Mouse (Mus musculus): Measurements from ENCODE around the gene Prrx2. TPM values are rescaled to one million over a fixed set of nuclear protein-coding genes. Genes with fewer than 3 reads are reported as not detected.

Gene Prrx2
- polyA plus RNA-seq, 1 experiment from 2014 or later = 24.4 TPM

DNA sequence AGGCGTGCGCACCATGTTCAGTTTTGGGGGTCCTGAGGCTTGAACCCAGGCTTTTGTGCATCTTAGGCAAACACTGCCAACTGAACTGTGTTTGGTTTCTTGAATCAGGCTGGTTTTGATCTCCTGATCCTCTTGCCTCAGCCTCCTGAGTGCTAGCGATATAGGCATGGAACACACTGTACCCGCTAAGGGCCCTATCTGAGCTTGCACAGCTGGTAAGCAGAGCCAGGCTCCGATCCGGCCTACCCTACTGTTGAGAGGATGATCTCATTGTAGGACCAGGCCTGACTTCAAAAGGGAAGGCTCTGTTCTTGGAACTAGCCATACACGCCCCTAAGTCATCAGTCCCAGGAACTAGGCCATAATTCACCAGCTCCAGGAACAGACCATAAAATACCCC, 24.2 kb upstream of the Prrx2 start:
- 93% methylated on average over 7 of the region's 7 CpGs for WGBS
- H3K4me2 ChIP-seq = no peak overlapping the region
- no peak overlapping the region for H3K4me3 ChIP-seq (ENCODE audit: low read depth, low read length)
- peaks cover 11% of the 10 kb centered on the region for H3K4me1 ChIP-seq (ENCODE audit: control insufficient read depth, insufficient read depth, low read length)
- H3K27me3 ChIP-seq (ENCODE audit: control insufficient read depth, insufficient read depth, low read length) = no peaks in the 10 kb centered on the region
- peaks cover 4% of the 10 kb centered on the region for H3K36me3 ChIP-seq (ENCODE audit: control insufficient read depth, insufficient read depth, low read length)
- H3K9ac ChIP-seq (ENCODE audit: low read length) = no peak overlapping the region
- H3K9me3 ChIP-seq (ENCODE audit: control insufficient read depth, low read length) = no peaks in the 10 kb centered on the region
- DNase-seq (ENCODE audit: low spot score, missing footprints) (no peak), ATAC-seq (ENCODE audit: low FRiP score) (no peak)
- no peak overlapping the region for H3K27ac ChIP-seq (ENCODE audit: low read depth, low read length)

DNA sequence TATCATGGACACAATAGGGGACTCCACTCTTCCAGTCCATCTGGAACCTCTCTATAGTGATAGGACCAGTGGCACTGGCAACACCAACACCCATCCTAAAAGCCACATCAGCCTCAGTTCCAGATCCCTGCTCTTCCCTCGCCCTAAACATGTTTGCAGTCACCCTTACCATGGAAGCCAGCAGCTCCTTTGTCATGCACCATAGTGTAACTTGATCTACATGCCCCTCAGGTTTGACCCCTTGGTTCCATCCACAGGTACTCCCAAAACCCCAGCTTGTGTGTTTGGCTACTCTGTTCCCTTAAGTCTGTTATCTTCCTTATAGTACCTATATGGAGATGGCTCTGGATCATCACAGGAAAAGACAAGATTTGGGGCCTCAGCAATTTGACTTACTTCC, 18.4 kb upstream of the Prrx2 start:
- ATAC-seq (ENCODE audit: low FRiP score) = no peak
- Histone ChIP-seq H3K9ac (ENCODE audit: low read length) (no peak overlapping the region), H3K4me1 (ENCODE audit: control insufficient read depth, insufficient read depth, low read length) (no peaks in the 10 kb centered on the region), H3K4me3 (ENCODE audit: low read depth, low read length) (no peak overlapping the region), H3K36me3 (ENCODE audit: control insufficient read depth, insufficient read depth, low read length) (peaks cover 27% of the 10 kb centered on the region), H3K4me2 (no peak overlapping the region), H3K9me3 (ENCODE audit: control insufficient read depth, low read length) (peaks cover 3% of the 10 kb centered on the region; the same call in 1 of the 2 replicates), H3K27me3 (ENCODE audit: control insufficient read depth, insufficient read depth, low read length) (no peaks in the 10 kb centered on the region), H3K27ac (ENCODE audit: low read depth, low read length) (no peak overlapping the region)
- WGBS = 100% methylated on average over 1 of the region's 1 CpGs
- no peak for DNase-seq (ENCODE audit: low spot score, missing footprints)

DNA sequence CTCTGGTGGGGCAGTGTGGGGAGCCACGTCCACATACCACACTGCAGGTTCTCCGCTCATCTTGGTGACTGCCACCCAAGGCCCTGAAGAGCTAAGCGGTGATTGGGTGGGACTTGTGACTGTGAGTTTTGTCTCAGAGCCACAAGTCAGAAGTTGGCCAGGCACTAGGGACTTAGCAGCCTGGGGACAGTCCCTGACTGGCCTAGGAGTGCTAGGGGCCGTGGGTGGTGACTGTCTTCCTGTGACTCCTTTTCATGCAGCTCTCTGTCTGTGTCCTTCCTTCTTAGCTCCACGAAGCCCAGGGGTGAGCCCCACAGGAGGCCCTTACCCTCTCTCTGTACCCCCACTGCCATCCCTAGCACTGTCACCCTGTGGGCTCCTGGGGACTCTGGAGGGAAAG, 14.9 kb upstream of the Prrx2 start:
- Histone ChIP-seq H3K9me3 (ENCODE audit: control insufficient read depth, low read length) (peaks cover 3% of the 10 kb centered on the region; the same call in 1 of the 2 replicates), H3K36me3 (ENCODE audit: control insufficient read depth, insufficient read depth, low read length) (peaks cover 46% of the 10 kb centered on the region), H3K27ac (ENCODE audit: low read depth, low read length) (no peak overlapping the region), H3K9ac (ENCODE audit: low read length) (no peak overlapping the region), H3K4me3 (ENCODE audit: low read depth, low read length) (no peak overlapping the region), H3K4me1 (ENCODE audit: control insufficient read depth, insufficient read depth, low read length) (no peaks in the 10 kb centered on the region), H3K4me2 (no peak overlapping the region), H3K27me3 (ENCODE audit: control insufficient read depth, insufficient read depth, low read length) (no peaks in the 10 kb centered on the region)
- DNase-seq (ENCODE audit: low spot score, missing footprints) (no peak), ATAC-seq (ENCODE audit: low FRiP score) (no peak)
- WGBS = 96% methylated on average over 5 of the region's 5 CpGs

DNA sequence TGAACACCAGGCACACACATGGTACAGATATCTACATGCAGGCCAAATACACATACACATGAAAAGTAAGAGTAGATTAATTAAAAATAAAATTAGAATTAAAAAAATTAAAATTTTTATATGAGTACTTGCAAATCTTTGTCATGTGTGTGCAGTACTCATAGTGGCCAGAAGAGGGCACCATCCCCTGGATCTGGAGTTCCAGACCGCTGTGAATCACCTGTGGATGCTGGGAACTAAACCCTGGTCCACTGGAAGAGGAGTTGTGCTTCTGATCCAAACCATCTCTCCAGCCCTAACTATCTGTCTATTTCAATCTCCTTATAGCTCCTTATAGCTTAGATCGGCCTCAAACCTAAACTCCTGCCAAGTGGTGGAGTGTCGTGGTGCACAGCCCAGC, 13.7 kb upstream of the Prrx2 start:
- ATAC-seq (ENCODE audit: low FRiP score) (no peak), DNase-seq (ENCODE audit: low spot score, missing footprints) (no peak)
- Histone ChIP-seq H3K4me1 (ENCODE audit: control insufficient read depth, insufficient read depth, low read length) (no peaks in the 10 kb centered on the region), H3K27me3 (ENCODE audit: control insufficient read depth, insufficient read depth, low read length) (no peaks in the 10 kb centered on the region), H3K4me2 (no peak overlapping the region), H3K36me3 (ENCODE audit: control insufficient read depth, insufficient read depth, low read length) (peaks cover 46% of the 10 kb centered on the region), H3K9me3 (ENCODE audit: control insufficient read depth, low read length) (peaks cover 3% of the 10 kb centered on the region; the same call in 1 of the 2 replicates), H3K4me3 (ENCODE audit: low read depth, low read length) (no peak overlapping the region), H3K9ac (ENCODE audit: low read length) (no peak overlapping the region), H3K27ac (ENCODE audit: low read depth, low read length) (no peak overlapping the region)
- WGBS = 96% methylated on average over 3 of the region's 3 CpGs

DNA sequence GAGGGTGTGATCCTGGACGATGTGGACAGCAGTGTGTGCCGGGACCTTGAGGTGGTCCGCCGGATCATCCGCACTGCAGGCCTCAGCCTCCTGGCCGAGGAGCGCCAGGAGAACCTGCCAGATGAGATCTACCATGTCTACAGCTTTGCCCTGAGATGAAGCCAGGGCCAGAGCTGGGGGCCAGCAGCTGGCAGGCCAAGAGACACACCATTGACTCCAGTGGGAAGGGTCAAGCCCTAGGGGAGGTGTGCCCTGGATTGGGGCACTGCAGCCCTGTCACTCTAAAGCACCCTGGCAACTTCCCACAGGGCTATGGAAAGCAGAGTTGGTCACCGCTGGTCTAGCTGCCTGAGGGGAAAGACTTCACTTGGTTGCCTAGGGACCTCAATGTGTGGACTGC, 12.3 kb upstream of the Prrx2 start:
- WGBS = 97% methylated on average over 8 of the region's 8 CpGs
- ATAC-seq (ENCODE audit: low FRiP score) (no peak), DNase-seq (ENCODE audit: low spot score, missing footprints) (no peak)
- Histone ChIP-seq H3K36me3 (ENCODE audit: control insufficient read depth, insufficient read depth, low read length) (peaks cover 46% of the 10 kb centered on the region), H3K4me1 (ENCODE audit: control insufficient read depth, insufficient read depth, low read length) (peaks cover 9% of the 10 kb centered on the region), H3K27ac (ENCODE audit: low read depth, low read length) (no peak overlapping the region), H3K4me3 (ENCODE audit: low read depth, low read length) (no peak overlapping the region), H3K27me3 (ENCODE audit: control insufficient read depth, insufficient read depth, low read length) (no peaks in the 10 kb centered on the region), H3K9ac (ENCODE audit: low read length) (no peak overlapping the region), H3K4me2 (no peak overlapping the region), H3K9me3 (ENCODE audit: control insufficient read depth, low read length) (peaks cover 3% of the 10 kb centered on the region; the same call in 1 of the 2 replicates)

DNA sequence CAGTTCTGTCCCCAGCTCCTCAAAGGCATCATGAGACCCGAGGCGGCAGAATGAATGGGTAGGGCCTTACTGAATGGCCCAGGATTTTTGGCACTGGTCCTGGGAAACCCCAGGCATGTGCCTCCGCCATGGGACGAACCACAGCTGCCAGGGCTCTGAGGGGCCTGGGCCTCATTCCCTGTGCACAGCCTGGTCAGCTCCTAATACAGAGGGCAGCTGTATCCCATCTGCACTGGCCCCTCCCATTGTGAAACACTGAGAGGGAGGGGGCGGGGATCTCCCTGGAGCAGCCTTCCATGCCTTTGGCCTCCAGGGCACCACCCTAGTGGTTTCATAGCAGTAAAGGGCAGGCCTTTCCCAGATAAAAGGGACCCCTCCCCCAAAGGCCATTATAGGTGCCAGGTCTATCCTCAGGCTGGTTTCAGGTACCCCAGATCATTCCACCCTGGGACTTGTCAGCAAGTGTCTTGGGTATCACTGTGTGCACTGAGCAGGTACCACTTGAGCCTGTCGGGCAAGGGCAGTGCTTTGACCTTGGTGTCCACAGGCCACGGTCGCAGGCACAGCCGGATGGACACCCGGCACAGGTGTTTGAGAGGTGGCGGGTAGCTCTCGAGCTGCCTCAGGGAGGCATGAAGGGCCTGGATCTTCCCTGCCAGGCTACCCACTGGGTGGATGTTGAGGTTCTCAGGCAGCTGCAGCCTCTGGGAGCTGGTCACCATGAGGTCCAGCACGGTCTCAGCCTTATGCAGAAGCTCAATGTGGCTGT, 11.2 kb upstream of the Prrx2 start:
- no peak for ATAC-seq (ENCODE audit: low FRiP score)
- Histone ChIP-seq H3K36me3 (ENCODE audit: control insufficient read depth, insufficient read depth, low read length) (peaks cover 46% of the 10 kb centered on the region), H3K27ac (ENCODE audit: low read depth, low read length) (no peak overlapping the region), H3K4me3 (ENCODE audit: low read depth, low read length) (no peak overlapping the region), H3K27me3 (ENCODE audit: control insufficient read depth, insufficient read depth, low read length) (no peaks in the 10 kb centered on the region), H3K4me1 (ENCODE audit: control insufficient read depth, insufficient read depth, low read length) (peaks cover 9% of the 10 kb centered on the region), H3K4me2 (no peak overlapping the region), H3K9ac (ENCODE audit: low read length) (no peak overlapping the region), H3K9me3 (ENCODE audit: control insufficient read depth, low read length) (peaks cover 3% of the 10 kb centered on the region; the same call in 1 of the 2 replicates)
- 79% methylated on average over 13 of the region's 13 CpGs for WGBS
- no peak for DNase-seq (ENCODE audit: low spot score, missing footprints)

DNA sequence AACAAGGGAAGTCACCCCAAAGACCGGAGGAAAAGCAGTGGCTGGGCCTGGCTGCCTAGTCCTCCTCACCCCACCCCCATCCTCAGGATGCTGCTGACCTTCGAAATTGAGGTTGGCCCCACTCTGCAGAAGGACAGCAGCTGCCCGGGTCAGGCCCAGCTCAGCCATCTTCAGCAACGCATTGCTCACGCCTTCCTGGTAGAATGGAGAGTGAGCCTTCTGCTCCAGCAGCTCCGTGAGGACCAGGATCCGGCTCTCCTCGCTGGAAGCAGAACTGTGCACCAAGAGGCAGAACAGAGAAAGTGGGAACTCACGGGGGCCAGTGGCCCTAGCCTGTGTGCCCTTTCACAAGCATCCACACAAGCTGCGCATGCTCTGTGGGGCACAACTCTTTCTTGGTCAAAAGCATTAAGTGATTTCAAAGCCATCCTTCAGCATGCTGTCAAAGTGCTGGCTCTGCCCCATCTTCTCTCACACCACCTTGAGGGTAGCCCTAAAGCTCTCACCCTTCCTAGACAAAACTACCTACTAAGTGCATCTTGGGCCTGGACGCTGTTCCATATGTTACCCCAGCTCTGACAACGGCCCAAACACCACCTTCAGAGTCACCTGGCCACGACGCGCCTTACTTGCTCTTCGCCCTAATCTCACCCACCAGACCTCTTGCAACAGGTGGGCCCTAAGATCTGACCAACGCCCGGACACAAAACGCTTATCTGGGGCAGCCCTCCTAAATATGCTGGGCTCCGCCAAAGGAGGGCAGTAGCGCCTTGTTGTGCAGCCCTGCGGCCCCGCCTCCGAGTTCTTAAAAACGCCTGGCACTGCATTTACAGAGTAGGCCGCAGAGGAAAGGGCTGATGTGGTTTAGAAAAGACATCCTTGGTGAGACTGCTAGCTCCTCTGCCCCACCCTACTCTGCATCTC, 7.7 kb upstream of the Prrx2 start:
- ATAC-seq (ENCODE audit: low FRiP score) (no peak), DNase-seq (ENCODE audit: low spot score, missing footprints) (no peak)
- WGBS = 36% methylated on average over 26 of the region's 26 CpGs
- Histone ChIP-seq H3K9ac (ENCODE audit: low read length) (peak overlapping the region; percentile 91), H3K27me3 (ENCODE audit: control insufficient read depth, insufficient read depth, low read length) (no peaks in the 10 kb centered on the region), H3K4me2 (peak overlapping the region; percentile 97), H3K9me3 (ENCODE audit: control insufficient read depth, low read length) (no peaks in the 10 kb centered on the region), H3K4me3 (ENCODE audit: low read depth, low read length) (peak overlapping the region; percentile 98), H3K36me3 (ENCODE audit: control insufficient read depth, insufficient read depth, low read length) (peaks cover 26% of the 10 kb centered on the region), H3K27ac (ENCODE audit: low read depth, low read length) (peak overlapping the region; percentile 27), H3K4me1 (ENCODE audit: control insufficient read depth, insufficient read depth, low read length) (peaks cover 9% of the 10 kb centered on the region)

DNA sequence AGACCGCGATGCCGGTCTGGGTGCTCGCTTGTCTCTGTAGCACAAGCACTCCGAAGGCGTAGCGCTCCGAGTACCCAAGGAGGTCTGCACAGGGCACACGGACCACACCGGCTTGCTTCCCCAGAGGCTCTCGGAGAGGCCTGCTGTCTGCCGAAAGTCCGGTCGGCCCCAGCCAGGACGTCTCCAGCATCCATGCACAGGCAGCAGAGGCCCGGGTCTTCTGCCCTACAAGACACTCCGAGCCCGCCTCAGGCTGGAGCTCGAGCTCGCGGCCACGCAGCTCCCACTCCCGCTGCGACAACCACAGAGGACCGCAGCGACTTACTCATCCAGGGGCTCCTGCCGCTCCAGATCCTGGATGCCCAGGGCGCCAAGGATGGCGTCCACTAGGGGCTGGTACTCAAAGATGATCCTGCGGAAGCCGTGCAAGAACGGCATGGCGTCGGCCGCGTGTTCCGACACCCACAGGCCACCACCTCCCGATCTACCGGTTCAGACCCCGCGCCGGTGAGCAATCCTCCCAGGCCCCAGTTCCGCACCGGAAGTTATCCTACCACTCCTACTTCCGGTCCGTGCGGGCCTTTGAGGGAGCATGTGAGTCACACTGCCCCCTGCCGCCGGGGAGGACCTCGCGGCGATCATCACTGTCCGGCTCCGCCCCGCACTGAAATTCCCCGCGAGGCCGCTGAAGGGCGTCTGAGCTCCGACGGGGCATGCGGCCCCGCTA, 6.9 kb upstream of the Prrx2 start:
- ATAC-seq (ENCODE audit: low FRiP score) = peak; percentile 90
- H3K9me3 ChIP-seq (ENCODE audit: control insufficient read depth, low read length) = no peaks in the 10 kb centered on the region
- H3K4me1 ChIP-seq (ENCODE audit: control insufficient read depth, insufficient read depth, low read length) = peaks cover 9% of the 10 kb centered on the region
- under 1% methylated on average over 63 of the region's 63 CpGs for WGBS
- H3K9ac ChIP-seq (ENCODE audit: low read length) = peak overlapping the region; percentile 91
- peak overlapping the region; percentile 27 for H3K27ac ChIP-seq (ENCODE audit: low read depth, low read length)
- H3K27me3 ChIP-seq (ENCODE audit: control insufficient read depth, insufficient read depth, low read length) = no peaks in the 10 kb centered on the region
- H3K4me3 ChIP-seq (ENCODE audit: low read depth, low read length) = peak overlapping the region; percentile 98
- peak; percentile 100 for DNase-seq (ENCODE audit: low spot score, missing footprints)
- peak overlapping the region; percentile 97 for H3K4me2 ChIP-seq
- peaks cover 20% of the 10 kb centered on the region for H3K36me3 ChIP-seq (ENCODE audit: control insufficient read depth, insufficient read depth, low read length)
